Mouse (Mus musculus) embryonic fibroblast, embryonic 13.5 days (primary cell): Measurements from ENCODE around the gene March9. TPM values are rescaled to one million over a fixed set of nuclear protein-coding genes. Genes with fewer than 3 reads are reported as not detected.

Experiments used
- H3K27ac ChIP-seq: 2 replicates; pipeline ENCODE4 v1.5.1; 2012; ENCODE audit warnings: low read length, control low read depth, inconsistent platforms; ENCODE audit not compliant: insufficient read depth
- H3K4me1 ChIP-seq: 2 replicates; pipeline ENCODE4 v1.6.1; 2011; ENCODE audit warnings: low read length; ENCODE audit not compliant: control insufficient read depth, insufficient read depth
- H3K4me3 ChIP-seq: 2 replicates; pipeline ENCODE4 v1.5.1; 2011; ENCODE audit warnings: mild to moderate bottlenecking, control low read depth, low read length; ENCODE audit not compliant: insufficient read depth
- CTCF ChIP-seq: IDR thresholded peaks from 2 replicates; pipeline ENCODE4 v1.5.1; 2011; ENCODE audit warnings: mild to moderate bottlenecking, control low read depth, low read length, moderate library complexity, borderline replicate concordance; ENCODE audit not compliant: insufficient read depth
- POLR2A ChIP-seq: IDR thresholded peaks from 2 replicates; pipeline ENCODE4 v1.6.1; 2011; ENCODE audit warnings: low read depth, mild to moderate bottlenecking, control low read depth, low read length, moderate library complexity
- polyA plus RNA-seq: library from polyadenylated mRNA; stranded (reverse); fragments of >200 nt; gene quantifications from 2 replicates; pipeline ENCODE4 v1.2.4, GENCODE M21; 2011; ENCODE audit warnings: low read depth; ENCODE audit not compliant: missing spikeins, insufficient read length

March9 gene
- polyA plus RNA-seq = 2.8 and 3.0 TPM in 2 replicates

DNA sequence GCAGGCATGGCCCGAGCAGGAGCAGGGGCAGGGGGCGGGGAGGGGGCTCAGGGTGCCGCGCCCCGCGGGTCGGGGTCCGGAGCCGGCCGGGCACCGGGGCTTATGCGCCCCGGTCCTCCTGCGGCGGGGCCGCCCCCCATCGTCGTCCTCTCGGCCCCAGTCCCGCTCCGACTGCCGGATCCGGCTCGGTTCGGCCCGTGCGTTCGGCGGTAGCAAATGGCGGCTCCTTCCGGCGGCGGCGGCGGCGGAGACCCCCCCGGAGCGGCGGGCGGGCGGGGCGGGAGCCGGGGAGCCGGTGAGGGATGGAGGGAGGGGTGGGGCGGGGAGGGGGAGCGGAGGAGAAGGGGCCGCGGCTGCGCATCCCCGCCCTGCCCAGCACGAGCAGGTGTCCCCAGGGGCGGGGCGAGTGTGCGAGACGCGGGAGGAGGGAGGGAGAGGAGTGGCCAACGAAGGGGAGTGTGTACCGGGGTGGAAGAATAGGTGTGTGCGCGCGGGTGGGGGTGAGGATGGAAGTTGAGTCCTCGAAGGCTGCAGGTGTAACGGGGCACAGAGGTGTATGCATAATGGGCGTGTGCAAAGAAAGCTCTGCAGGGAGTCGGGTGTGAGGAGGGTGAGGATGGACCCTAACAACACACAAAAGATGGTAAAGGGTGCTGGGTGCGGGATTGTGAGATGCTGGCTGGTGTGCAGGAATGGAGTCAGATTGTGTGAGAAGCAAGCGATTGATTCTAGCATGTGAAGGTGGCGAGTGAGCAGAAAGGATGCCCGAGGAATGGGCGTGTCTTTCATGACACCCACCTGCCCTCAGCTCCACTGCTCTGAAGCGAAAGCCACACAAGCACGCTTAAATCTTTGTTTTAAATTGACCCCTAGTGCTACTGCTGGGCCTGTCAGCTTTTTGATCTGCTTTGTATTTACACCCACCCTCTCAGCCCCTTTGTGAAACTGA is at the start of gene March9:
March9 (minus strand) TSS at position 217 of the 949 bp plus-strand sequence.
- H3K4me3 ChIP-seq = peak within 1 kb of the TSS; percentile 25; the same call in 1 of the 2 replicates
- H3K4me1 ChIP-seq = no peaks in the 10 kb centered on the region
- TF ChIP-seq POLR2A (no peak), CTCF (no peak)
- no peak within 1 kb of the TSS for H3K27ac ChIP-seq

DNA sequence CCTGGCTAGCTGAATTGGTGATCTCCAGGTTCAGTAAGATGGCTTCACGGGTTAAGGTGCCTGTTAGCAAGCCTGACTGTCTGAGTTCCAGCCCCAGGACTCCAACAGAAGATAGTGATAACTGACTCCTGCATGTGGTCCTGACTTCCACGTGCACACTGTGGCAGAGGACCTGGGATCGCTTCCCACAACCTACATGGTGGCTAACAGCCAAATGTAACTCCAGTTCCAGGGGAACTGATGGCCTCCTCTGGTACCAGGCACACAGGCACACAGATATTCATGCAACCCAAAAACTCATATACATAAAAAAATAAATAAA is 48.2 kb upstream of the March9 start:
- TF ChIP-seq POLR2A (no peak), CTCF (no peak)
- no peaks in the 10 kb centered on the region for H3K4me1 ChIP-seq
- H3K4me3 ChIP-seq = no peak overlapping the region
- no peak overlapping the region for H3K27ac ChIP-seq

DNA sequence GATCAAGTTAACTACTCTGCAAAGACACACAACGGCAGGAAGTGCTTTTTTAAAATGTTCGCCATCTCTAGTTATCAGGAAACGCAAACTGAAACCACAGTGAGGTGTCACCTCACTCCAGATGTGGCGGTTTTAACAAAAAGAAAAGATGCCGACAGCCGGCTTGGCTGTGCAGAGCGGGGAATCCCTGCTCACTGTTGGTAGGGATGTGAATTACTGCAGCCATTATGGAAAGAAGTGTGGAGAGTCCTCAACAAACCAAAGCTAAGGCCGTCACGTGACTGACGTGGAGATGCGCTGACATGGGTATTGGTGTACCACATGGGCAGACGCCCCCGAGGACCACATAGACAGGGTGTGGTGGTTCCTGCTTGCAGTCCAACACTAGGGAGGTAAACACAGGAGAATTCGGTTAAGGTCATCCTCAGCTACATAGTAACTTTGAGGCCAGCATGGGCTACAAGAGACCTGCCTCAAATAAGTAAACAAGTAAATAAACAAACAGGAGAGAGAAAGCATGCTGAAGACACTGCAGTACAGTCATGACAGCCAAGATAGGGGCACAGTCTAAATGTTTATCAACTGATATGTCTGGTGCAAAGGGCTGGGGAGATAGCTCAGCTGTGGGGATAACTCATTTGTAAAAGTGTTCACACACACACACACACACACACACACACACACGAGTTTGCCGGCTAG is 47.7 kb upstream of the March9 start:
- no peaks in the 10 kb centered on the region for H3K4me1 ChIP-seq
- TF ChIP-seq CTCF (no peak), POLR2A (no peak)
- no peak overlapping the region for H3K4me3 ChIP-seq
- H3K27ac ChIP-seq = no peak overlapping the region

- no peak overlapping the region for H3K4me3 ChIP-seq
- H3K4me1 ChIP-seq = no peaks in the 10 kb centered on the region
- H3K27ac ChIP-seq = no peak overlapping the region
- TF ChIP-seq POLR2A = no peak
- no peak for TF ChIP-seq CTCF
Measured at GRCm38 (mm10) chr10:127103631-127104030, 43.6 kb upstream of the March9 start.

DNA sequence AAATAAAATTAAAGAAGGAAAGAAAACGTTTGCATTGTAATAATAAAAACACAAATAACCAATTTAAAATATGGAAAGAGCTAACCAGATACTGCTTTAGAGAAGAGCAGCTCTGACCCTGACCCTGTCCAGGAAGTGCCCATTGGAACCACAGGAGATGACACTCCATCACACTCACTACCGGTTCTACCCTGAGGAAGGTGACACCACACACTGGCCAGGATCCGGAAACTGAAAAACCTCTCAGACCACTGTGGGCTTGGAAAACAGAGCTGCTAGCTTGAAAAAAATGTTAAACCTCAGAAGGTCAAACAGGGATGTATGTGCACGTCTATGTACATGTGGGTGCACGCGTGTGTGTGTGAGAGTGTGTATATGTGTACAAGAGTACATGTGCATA is 41.2 kb upstream of the March9 start:
- no peak for TF ChIP-seq CTCF
- no peak for TF ChIP-seq POLR2A
- Histone ChIP-seq H3K27ac (no peak overlapping the region), H3K4me1 (no peaks in the 10 kb centered on the region), H3K4me3 (no peak overlapping the region)

GRCm38 (mm10) chr10:127100414-127100813 is 40.4 kb upstream of the March9 start:
- no peak overlapping the region for H3K4me3 ChIP-seq
- no peak overlapping the region for H3K27ac ChIP-seq
- no peaks in the 10 kb centered on the region for H3K4me1 ChIP-seq
- TF ChIP-seq POLR2A (no peak), CTCF (no peak)

DNA sequence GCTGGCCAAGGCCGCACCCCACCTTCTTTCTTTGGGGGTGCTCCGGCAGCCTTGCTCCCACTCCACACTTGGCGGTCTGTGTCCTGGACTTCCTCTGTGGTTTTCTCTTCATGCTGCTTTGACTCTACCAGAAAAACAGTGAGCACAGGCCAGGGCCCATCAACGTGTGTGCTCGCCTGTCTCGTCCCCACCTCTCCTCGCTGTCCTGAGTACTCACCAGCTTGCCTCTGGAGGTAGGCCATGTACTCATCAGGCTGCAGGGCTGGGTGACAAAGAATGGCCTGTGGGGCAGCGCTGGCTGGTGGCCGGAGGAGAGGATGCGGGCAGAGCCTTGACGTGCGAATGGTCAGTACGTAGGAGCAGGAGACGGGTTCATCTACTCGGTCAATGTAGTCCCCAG is 39.9 kb upstream of the March9 start:
- TF ChIP-seq POLR2A (no peak), CTCF (no peak)
- Histone ChIP-seq H3K27ac (no peak overlapping the region), H3K4me1 (no peaks in the 10 kb centered on the region), H3K4me3 (no peak overlapping the region)

- peaks cover 4% of the 10 kb centered on the region for H3K4me1 ChIP-seq
- no peak overlapping the region for H3K27ac ChIP-seq
- TF ChIP-seq POLR2A (no peak), CTCF (no peak)
- no peak overlapping the region for H3K4me3 ChIP-seq
Measured at GRCm38 (mm10) chr10:127099191-127099590, 39.2 kb upstream of the March9 start.

GRCm38 (mm10) chr10:127098514-127098913 is 38.5 kb upstream of the March9 start:
- H3K27ac ChIP-seq = no peak overlapping the region
- no peak overlapping the region for H3K4me3 ChIP-seq
- TF ChIP-seq POLR2A (no peak), CTCF (no peak)
- H3K4me1 ChIP-seq = peaks cover 7% of the 10 kb centered on the region

GRCm38 (mm10) chr10:127094382-127094802 is 34.4 kb upstream of the March9 start:
- Histone ChIP-seq H3K27ac (no peak overlapping the region), H3K4me3 (no peak overlapping the region), H3K4me1 (peaks cover 7% of the 10 kb centered on the region)
- TF ChIP-seq CTCF (no peak), POLR2A (no peak)
